Mouse (Mus musculus) embryonic fibroblast, embryonic 13.5 days (primary cell): ENCODE measurements around the gene Hipk2.

Experiments
- CTCF ChIP-seq: IDR thresholded peaks from 2 replicates; pipeline ENCODE4 v1.5.1; 2011; ENCODE audit warnings: mild to moderate bottlenecking, control low read depth, low read length, moderate library complexity, borderline replicate concordance; ENCODE audit not compliant: insufficient read depth
- POLR2A ChIP-seq: IDR thresholded peaks from 2 replicates; pipeline ENCODE4 v1.6.1; 2011; ENCODE audit warnings: low read depth, mild to moderate bottlenecking, control low read depth, low read length, moderate library complexity

- TF ChIP-seq CTCF, result no peak
- TF ChIP-seq POLR2A, result no peak
These were observed 59.7 kb downstream of the Hipk2 start for GRCm38 (mm10) chr6:38816216-38816615.
